Mouse (Mus musculus) thymus, adult 18-20 months (tissue): ENCODE data around the gene Aak1.

ENCODE experiments used
- DNase-seq, 2 experiments: peaks; one replicate each; pipeline ENCODE4 v3.0.0; 2022; ENCODE audit warnings: mixed read lengths in 2 of 2

The Aak1 gene

GRCm38 (mm10) chr6:86897520-86897919 is 48.2 kb downstream of the Aak1 start:
- no peak for DNase-seq

- no peak for DNase-seq
Observed at GRCm38 (mm10) chr6:86899053-86899452, 49.7 kb downstream of the Aak1 start.

GRCm38 (mm10) chr6:86899965-86900364 is 50.6 kb downstream of the Aak1 start:
- no peak for DNase-seq

- no peak for DNase-seq
Observed at GRCm38 (mm10) chr6:86900546-86900945, 51.2 kb downstream of the Aak1 start.

GRCm38 (mm10) chr6:86905500-86905899 is 56.2 kb downstream of the Aak1 start:
- no peak for DNase-seq

- no peak for DNase-seq
Observed at GRCm38 (mm10) chr6:86907191-86907590, 57.9 kb downstream of the Aak1 start.

- no peak for DNase-seq
Observed at GRCm38 (mm10) chr6:86908561-86909150, 59.3 kb downstream of the Aak1 start.

- no peak for DNase-seq
Observed at GRCm38 (mm10) chr6:86909881-86910280, 60.6 kb downstream of the Aak1 start.

GRCm38 (mm10) chr6:86916157-86916820 is 67.0 kb downstream of the Aak1 start:
- no peak for DNase-seq

- no peak for DNase-seq
Observed at GRCm38 (mm10) chr6:86917231-86917630, 67.9 kb downstream of the Aak1 start.

- DNase-seq, result no peak
Observed at GRCm38 (mm10) chr6:86918058-86918835, 68.9 kb downstream of the Aak1 start.

GRCm38 (mm10) chr6:86921880-86922279 is 72.6 kb downstream of the Aak1 start:
- DNase-seq, result peak; percentile 21 to 40

GRCm38 (mm10) chr6:86924746-86925145 is 75.4 kb downstream of the Aak1 start:
- no peak for DNase-seq

- DNase-seq, result no peak
Observed at GRCm38 (mm10) chr6:86934541-86934940, 85.2 kb downstream of the Aak1 start.

- DNase-seq, result no peak
Observed at GRCm38 (mm10) chr6:86939797-86940196, 90.5 kb downstream of the Aak1 start.

- no peak for DNase-seq
Observed at GRCm38 (mm10) chr6:86940966-86941365, 91.6 kb downstream of the Aak1 start.

GRCm38 (mm10) chr6:86947100-86947499 is 97.8 kb downstream of the Aak1 start:
- DNase-seq, result no peak

GRCm38 (mm10) chr6:86948746-86949145 is 99.4 kb downstream of the Aak1 start:
- no peak for DNase-seq

- no peak for DNase-seq
Observed at GRCm38 (mm10) chr6:86950141-86950540, 100.8 kb downstream of the Aak1 start.

GRCm38 (mm10) chr6:86950733-86951255 is 101.5 kb downstream of the Aak1 start:
- DNase-seq, result no peak

- no peak for DNase-seq
Observed at GRCm38 (mm10) chr6:86955741-86956140, 106.4 kb downstream of the Aak1 start.

- peak in 1 of 2 experiments; percentile 8 for DNase-seq
Observed at GRCm38 (mm10) chr6:86956206-86956605, 106.9 kb downstream of the Aak1 start.

- no peak for DNase-seq
Observed at GRCm38 (mm10) chr6:86959006-86959405, 109.7 kb downstream of the Aak1 start.
